Comparison of ENCODE assay signal across 11 mouse cellular contexts in genomic region chr9:121312237-121312891, GRCm38 (mm10). TPM values are rescaled to one million over a fixed set of nuclear protein-coding genes. Genes with fewer than 3 reads are reported as not detected.
DNase-seq lines count a peak whose midpoint lies in the region; ATAC-seq and TF ChIP-seq lines count a peak whose summit lies in the region.
"Had no signal": no experiment of that assay in that cellular context is flagged by ENCODE, and none has a peak within 500 bp of the region (broad histone marks: within the 10 kb centered on the region; RNA-seq: fewer than 3 reads in every experiment).

No protein-coding gene starts in this region.

- no peak for ATAC-seq in heart, embryonic 13.5 days (ENCODE audit: extremely low read depth, insufficient number of reproducible peaks, low FRiP score, low TSS enrichment)
- peak; percentile 15 for ATAC-seq in neural tube, embryonic 12.5 days (ENCODE audit: low FRiP score, low read depth)
- no peak for ATAC-seq in monocyte, adult 5-6 weeks (replicated peaks; ENCODE audit: insufficient number of reproducible peaks, low FRiP score, low TSS enrichment, poor library complexity, severe bottlenecking)

- no peak for DNase-seq in heart, embryonic 10.5 days (ENCODE audit: low spot score)
- DNase-seq in heart, postnatal 25 days (ENCODE audit: low spot score): no peak
- DNase-seq in kidney, adult 9 months: peak; percentile 75
- DNase-seq in lung, adult 2 months: no peak
- no peak for DNase-seq in adrenal gland, postnatal 4 days (ENCODE audit: low spot score in 2 of 2)
- DNase-seq: layer of hippocampus, adult 9-11 months had no signal

- no peaks in the 10 kb centered on the region for H3K36me3 ChIP-seq in heart, embryonic 10.5 days
- H3K36me3 ChIP-seq in heart, embryonic 13.5 days: no peaks in the 10 kb centered on the region
- H3K36me3 ChIP-seq in neural tube, embryonic 12.5 days: no peaks in the 10 kb centered on the region

- H3K9me3 ChIP-seq in heart, embryonic 10.5 days: no peaks in the 10 kb centered on the region
- no peaks in the 10 kb centered on the region for H3K9me3 ChIP-seq in heart, embryonic 13.5 days
- H3K9me3 ChIP-seq in neural tube, embryonic 12.5 days: no peaks in the 10 kb centered on the region
- H3K9me3 ChIP-seq: megakaryocyte, embryonic 14.5 days had no signal

- H3K4me1 ChIP-seq in heart, embryonic 10.5 days: peaks cover 82% of the 10 kb centered on the region
- H3K4me1 ChIP-seq in heart, embryonic 13.5 days: peaks cover 84% of the 10 kb centered on the region
- peaks cover 78% of the 10 kb centered on the region for H3K4me1 ChIP-seq in neural tube, embryonic 12.5 days
- peaks cover 23% of the 10 kb centered on the region for H3K4me1 ChIP-seq in lung, adult 2 months (ENCODE audit: control insufficient read depth, insufficient read depth, low read length)

- no peak for TF ChIP-seq POLR2A in lung, adult 2 months (IDR thresholded peaks at IDR 0.05; ENCODE audit: borderline replicate concordance, extremely low read depth, low read depth, low read length)

- no peak overlapping the region for H3K4me2 ChIP-seq in heart, embryonic 13.5 days
- H3K4me2 ChIP-seq in neural tube, embryonic 12.5 days (replicated peaks): peak overlapping the region; percentile 62

- peak overlapping the region; percentile 37; the same call in 1 of the 2 replicates for H3K27ac ChIP-seq in heart, embryonic 10.5 days
- H3K27ac ChIP-seq in heart, embryonic 13.5 days (replicated peaks): peak overlapping the region; percentile 98
- peak overlapping the region; percentile 93; the same call in 1 of the 2 replicates for H3K27ac ChIP-seq in neural tube, embryonic 12.5 days

- no peaks in the 10 kb centered on the region for H3K27me3 ChIP-seq in heart, embryonic 10.5 days (ENCODE audit: insufficient read depth, poor library complexity, severe bottlenecking)
- H3K27me3 ChIP-seq in heart, embryonic 13.5 days (replicated peaks): no peaks in the 10 kb centered on the region
- no peaks in the 10 kb centered on the region for H3K27me3 ChIP-seq in neural tube, embryonic 12.5 days (replicated peaks)

- peak overlapping the region; percentile 84; the same call in 1 of the 2 replicates for H3K9ac ChIP-seq in heart, embryonic 13.5 days
- H3K9ac ChIP-seq in neural tube, embryonic 12.5 days: no peak overlapping the region; the same call in 1 of the 2 replicates

- TF ChIP-seq CTCF in lung, adult 2 months (IDR thresholded peaks at IDR 0.05; ENCODE audit: insufficient read depth, low read length): no peak

- WGBS in heart, embryonic 10.5 days: 76% methylated on average over 10 of the region's 10 CpGs
- WGBS in heart, embryonic 13.5 days: 71% methylated on average over 10 of the region's 10 CpGs
- WGBS in neural tube, embryonic 12.5 days: 22% methylated on average over 10 of the region's 10 CpGs
- 54% methylated on average over 10 of the region's 10 CpGs for WGBS in lung, adult 2 months

- intact Hi-C loops in heart, postnatal 25 days (cut with DNase I): no loop called here

- H3K4me3 ChIP-seq in heart, embryonic 10.5 days: no peak overlapping the region
- H3K4me3 ChIP-seq in heart, embryonic 13.5 days: no peak overlapping the region
- no peak overlapping the region for H3K4me3 ChIP-seq in neural tube, embryonic 12.5 days
- no peak overlapping the region for H3K4me3 ChIP-seq in lung, adult 2 months (replicated peaks; ENCODE audit: extremely low read depth, low read depth, low read length)
- H3K4me3 ChIP-seq: erythroblast, embryonic 14.5 days; megakaryocyte, embryonic 14.5 days had no signal

RNA-seq across cellular contexts. Expression of gene Trak1, which starts 15.1 kb away (rescaled TPM):
- 18.2 and 24.1 TPM in 2 replicates for polyA plus RNA-seq in heart, embryonic 10.5 days (2016; fragmentation: Nextera tagmentation; extraction: Ambion mirVana)
- 100 to 1,000 TPM; 309 to 322 TPM for total RNA-seq in heart, postnatal 25 days (2021)
- polyA plus RNA-seq in heart, embryonic 13.5 days (2015; fragmentation: Nextera tagmentation; extraction: Ambion mirVana): 30.4 and 32.2 TPM in 2 replicates
- 40.7 and 41.7 TPM in 2 replicates for polyA plus RNA-seq in neural tube, embryonic 12.5 days (2016; fragmentation: Nextera tagmentation; extraction: Ambion mirVana)
- polyA plus RNA-seq in lung, adult 2 months (2012; rRNA removed): 73.9 and 88.5 TPM in 2 replicates
- total RNA-seq in monocyte, adult 5-6 weeks (2017): 26.0 to 55.3 TPM (median 29.2 TPM) in 3 replicates
- total RNA-seq in adrenal gland, postnatal 4 days (2021): 10 to 100 TPM; 76.0 to 83.4 TPM

RNA-seq across cellular contexts. Expression of gene Ulk4, which starts 35.4 kb away (rescaled TPM):
- 89.4 and 98.5 TPM in 2 replicates for polyA plus RNA-seq in heart, embryonic 10.5 days (2016; fragmentation: Nextera tagmentation; extraction: Ambion mirVana)
- total RNA-seq in heart, postnatal 25 days (2021): under 1 TPM; 0.21 to 0.48 TPM
- 95.9 and 112 TPM in 2 replicates for polyA plus RNA-seq in heart, embryonic 13.5 days (2015; fragmentation: Nextera tagmentation; extraction: Ambion mirVana)
- polyA plus RNA-seq in neural tube, embryonic 12.5 days (2016; fragmentation: Nextera tagmentation; extraction: Ambion mirVana): 143 and 144 TPM in 2 replicates
- polyA plus RNA-seq in lung, adult 2 months (2012; rRNA removed): 10.6 and 14.9 TPM in 2 replicates
- total RNA-seq in monocyte, adult 5-6 weeks (2017): 1.1 to 7.0 TPM (median 3.2 TPM) in 3 replicates
- total RNA-seq in adrenal gland, postnatal 4 days (2021): 1 to 10 TPM; 5.3 to 5.7 TPM

Comparison
In these comparisons a context has a peak if more than half of its experiments do, and no peak if none do; other contexts are left out.
1. H3K27ac ChIP-seq: peak in every context shown above with its lines; median percentile 98 in heart, embryonic 13.5 days; 93 in neural tube, embryonic 12.5 days; 37 in heart, embryonic 10.5 days.